Mouse (Mus musculus): Measurements from ENCODE around the gene Tmem33.
A peak's percentile ranks its signal among the peaks of the same experiment; 100 is the strongest.

The Tmem33 gene

GRCm38 (mm10) chr5:67260159-67260530, 220 bp upstream of the Tmem33 start:
- no peak for DNase-seq

GRCm38 (mm10) chr5:67262964-67263363, 2.6 kb downstream of the Tmem33 start:
- no peak for DNase-seq

DNA sequence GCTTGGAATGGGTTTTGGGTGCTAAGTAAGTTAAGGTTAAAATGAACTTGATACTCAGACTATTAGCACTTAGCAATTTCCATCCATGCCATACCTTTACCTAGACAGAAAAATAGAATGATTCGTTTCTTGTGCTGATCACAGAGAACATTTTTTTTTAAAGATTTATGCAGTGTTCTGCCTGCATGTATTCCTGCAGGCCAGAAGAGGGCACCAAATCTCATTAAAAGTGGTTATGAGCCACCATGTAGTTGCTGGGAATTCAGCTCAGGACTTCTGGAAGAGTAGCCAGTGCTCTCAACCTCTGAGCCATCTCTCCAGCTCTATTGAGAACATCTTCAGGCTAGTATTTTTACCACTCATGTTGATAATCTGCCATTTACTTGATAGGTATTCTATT, 5.7 kb downstream of the Tmem33 start:
- DNase-seq: no peak

DNA sequence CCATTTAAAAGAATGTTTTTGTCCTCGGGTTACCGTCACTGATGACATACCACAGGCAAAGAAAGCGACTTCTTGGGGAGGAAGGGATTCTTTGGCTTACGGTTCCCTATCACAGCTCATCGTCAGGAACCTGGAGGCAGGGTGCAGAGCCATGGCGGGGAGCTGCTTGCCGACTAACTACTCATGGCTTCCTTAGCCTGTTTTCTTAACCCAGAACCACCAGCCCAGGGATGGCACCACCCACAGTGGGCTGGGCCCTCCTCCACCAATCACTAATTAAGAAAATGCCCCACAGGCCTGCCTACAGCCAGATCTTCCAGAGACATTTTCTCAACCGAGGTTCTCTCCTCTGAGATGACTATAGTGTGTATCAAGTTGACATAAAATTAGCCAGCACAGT, 8.9 kb downstream of the Tmem33 start:
- no peak for DNase-seq

- no peak for DNase-seq
These were observed 19.0 kb downstream of the Tmem33 start for GRCm38 (mm10) chr5:67279407-67279806.

GRCm38 (mm10) chr5:67279840-67280239, 19.5 kb downstream of the Tmem33 start:
- DNase-seq: no peak

- no peak for DNase-seq
These were observed 20.0 kb downstream of the Tmem33 start for GRCm38 (mm10) chr5:67280400-67280799.

DNA sequence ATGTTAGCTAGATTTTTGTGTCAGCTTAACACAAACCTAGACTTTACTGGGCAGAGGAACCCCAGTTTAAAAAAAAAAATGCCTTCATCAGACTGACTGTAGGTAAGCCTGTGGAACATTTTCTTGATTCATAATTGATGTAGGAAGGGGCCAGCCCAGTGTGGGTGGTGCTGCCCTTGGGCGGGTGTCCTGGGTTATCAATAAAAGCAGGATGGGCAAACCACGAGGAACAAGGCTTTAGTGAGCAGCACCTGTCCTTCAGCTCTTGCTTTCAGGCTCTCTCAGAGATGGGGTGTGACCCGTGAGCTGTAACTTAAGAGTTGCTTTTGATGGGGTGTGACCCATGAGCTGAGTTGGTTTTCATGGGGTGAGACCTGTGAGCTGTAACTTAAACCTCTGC, 34.7 kb downstream of the Tmem33 start:
- no peak for DNase-seq

GRCm38 (mm10) chr5:67295682-67296081, 35.3 kb downstream of the Tmem33 start:
- DNase-seq: no peak

DNA sequence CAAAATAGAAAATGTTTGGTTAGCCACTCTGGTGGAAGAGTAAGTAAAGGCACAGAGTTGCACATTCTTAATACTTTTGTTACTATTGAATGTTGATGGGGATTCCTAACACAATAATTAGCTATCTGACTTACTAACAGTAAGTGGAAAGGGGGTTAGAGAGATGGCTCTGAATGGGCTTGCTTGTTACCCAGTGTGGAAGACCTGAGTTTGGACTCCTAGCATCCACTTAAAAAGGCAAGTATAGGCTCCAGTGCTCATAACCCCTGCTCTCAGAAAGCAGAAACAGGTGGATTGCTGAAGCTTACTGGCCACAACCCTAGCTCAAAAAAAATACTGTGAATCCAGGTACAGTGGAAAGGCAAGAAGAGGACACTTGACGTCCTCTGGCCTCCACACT, 35.8 kb downstream of the Tmem33 start:
- no peak for DNase-seq

- no peak for DNase-seq
These were observed 36.9 kb downstream of the Tmem33 start for GRCm38 (mm10) chr5:67297026-67297813.

DNA sequence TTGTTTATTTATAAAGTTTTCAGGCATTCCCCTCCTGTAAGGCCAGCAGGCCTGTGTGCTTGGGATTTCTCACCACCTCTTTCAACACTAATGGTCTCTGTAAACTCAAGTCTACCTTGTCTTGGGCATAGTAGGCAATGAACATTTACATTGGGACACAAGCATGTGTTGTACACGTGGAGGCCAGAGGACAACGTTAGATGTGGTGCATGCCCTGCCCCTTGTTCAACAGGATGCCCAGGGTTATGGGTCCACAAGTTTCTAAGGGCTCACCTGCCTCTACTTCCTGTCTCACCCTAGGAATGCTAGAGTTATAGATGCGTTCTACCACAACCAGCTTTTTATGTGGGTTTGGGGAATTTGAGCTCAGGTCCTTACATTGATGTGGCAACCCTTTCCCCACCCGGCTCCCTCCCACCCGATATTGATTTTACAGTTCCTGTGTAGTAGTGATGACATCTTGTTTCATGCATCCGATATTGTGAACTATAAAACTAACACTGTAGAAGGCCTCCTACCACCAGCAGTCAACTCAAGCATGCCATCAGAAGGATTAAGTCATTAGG, 39.6 kb downstream of the Tmem33 start:
- DNase-seq: no peak

GRCm38 (mm10) chr5:67300926-67301597, 40.7 kb downstream of the Tmem33 start:
- no peak for DNase-seq

GRCm38 (mm10) chr5:67301722-67302331, 41.5 kb downstream of the Tmem33 start:
- DNase-seq: no peak

DNA sequence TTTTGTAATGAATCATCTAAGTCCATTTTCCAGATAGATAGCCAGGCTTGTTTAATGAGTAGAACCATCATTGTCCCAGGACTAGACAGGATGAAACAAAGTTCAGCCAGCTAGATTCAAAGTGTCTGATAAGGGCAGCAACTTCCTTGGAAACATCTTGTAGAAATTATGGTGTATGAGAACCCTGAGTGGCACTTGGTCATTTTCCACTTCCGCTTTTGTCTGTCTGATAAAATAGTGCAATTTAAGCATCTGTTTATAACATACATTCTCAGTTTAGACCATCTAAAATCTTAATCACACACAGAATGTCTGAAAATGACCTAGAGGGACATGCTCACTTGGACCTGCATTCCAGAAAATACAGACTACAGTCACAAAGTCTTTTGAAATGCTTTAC, 43.5 kb downstream of the Tmem33 start:
- no peak for DNase-seq

DNA sequence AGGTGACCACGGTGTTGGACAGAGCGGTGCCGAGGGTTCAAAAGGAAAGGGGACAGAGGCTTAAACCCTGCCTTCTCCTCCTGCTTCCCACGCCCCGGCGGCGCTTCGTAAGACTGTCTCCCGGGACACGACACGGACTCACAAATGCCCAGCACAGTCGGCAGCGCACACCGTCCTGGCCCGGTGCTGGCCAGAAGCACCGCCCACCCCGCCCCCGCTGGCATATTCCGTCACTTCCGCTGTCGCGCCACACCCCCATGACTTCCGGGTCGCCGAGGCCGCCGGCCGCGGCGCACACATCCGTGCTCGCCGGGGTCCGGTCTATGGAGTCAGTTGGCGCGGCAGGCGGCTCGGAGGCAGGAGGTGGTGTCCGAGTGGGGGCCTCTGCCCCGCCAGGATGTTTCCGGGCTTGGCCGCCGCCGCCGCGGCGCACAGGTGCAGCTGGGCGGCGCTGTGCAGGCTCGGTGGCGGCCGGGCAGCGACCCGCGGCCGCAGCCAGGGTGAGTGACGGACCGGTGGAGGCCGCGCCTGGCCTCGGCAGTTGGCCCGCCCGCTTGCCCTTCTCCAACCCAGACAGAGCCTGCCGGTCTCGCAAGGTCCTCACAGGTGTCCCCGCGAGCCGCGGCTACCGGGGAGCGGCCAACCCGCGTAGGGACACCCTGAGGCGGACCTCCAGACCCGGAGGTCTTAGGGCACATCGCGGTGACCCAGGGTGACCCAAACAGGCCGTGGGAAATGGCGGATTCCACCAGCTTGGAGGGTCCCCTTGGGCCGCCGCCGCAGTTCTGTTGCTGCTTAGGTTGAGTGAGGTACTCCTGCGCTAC, 46.5 kb downstream of the Tmem33 start, which contains the start of gene Slc30a9:
Gene Slc30a9, plus strand, starts transcription at position 258 of the 824 bp plus-strand sequence.
- DNase-seq: peak; percentile 91

DNA sequence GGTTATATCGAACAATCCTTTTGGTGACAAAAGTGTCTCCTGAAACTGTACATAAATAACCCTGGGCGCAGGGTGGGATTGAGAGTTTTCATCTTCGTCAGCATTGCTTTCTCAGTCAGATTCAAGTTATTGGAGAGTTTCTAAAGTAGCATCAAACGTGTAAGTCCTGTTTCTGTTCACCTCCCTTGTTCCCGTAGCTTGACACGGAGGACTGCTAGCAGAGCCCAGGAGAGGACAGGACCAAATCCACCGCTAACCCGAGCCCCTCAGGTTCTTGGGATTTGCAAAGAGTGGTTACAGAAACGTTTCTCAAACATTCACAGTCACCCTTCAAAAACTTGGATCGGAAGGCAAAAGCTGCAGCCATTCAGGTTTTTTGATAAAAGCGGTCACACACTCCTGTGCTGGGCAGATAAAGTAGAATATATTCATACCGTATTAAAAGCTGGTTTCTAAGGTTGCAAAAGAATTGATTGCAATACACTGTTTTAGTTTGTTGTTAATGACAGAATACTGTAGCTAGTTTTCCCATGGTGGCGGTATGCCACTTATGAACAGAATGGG, 47.4 kb downstream of the Tmem33 start:
- no peak for DNase-seq

GRCm38 (mm10) chr5:67311811-67312521, 51.6 kb downstream of the Tmem33 start:
- no peak for DNase-seq

GRCm38 (mm10) chr5:67312522-67312851, 52.1 kb downstream of the Tmem33 start:
- no peak for DNase-seq

- no peak for DNase-seq
These were observed 61.4 kb downstream of the Tmem33 start for GRCm38 (mm10) chr5:67321656-67322268.

GRCm38 (mm10) chr5:67324032-67324431, 63.7 kb downstream of the Tmem33 start:
- no peak for DNase-seq

Measured in cerebellum, adult 11 months (tissue).